Mouse (Mus musculus): ENCODE measurements around the gene Pofut2.

Pofut2 gene

GRCm38 (mm10) chr10:77266281-77266680 lies 7.3 kb downstream of the Pofut2 start:
- in situ Hi-C loops (cut with MboI, MseI), result no loop called here

GRCm38 (mm10) chr10:77267027-77267426 lies 8.0 kb downstream of the Pofut2 start:
- in situ Hi-C loops (cut with MboI, MseI), result no loop called here

- in situ Hi-C loops (cut with MboI, MseI), result no loop called here
These were observed 10.1 kb downstream of the Pofut2 start for GRCm38 (mm10) chr10:77269129-77269528.

GRCm38 (mm10) chr10:77272980-77273730 lies 14.1 kb downstream of the Pofut2 start:
- in situ Hi-C loops (cut with MboI, MseI), result no loop called here

- in situ Hi-C loops (cut with MboI, MseI), result no loop called here
These were observed 14.8 kb downstream of the Pofut2 start for GRCm38 (mm10) chr10:77273798-77274197.

GRCm38 (mm10) chr10:77282085-77282484 lies 23.1 kb downstream of the Pofut2 start:
- in situ Hi-C loops (cut with MboI, MseI), result loop anchor here (5.0 kb wide), 2 partner anchors 75 to 230 kb away; no protein-coding TSS in a partner anchor

GRCm38 (mm10) chr10:77282822-77283221 lies 23.8 kb downstream of the Pofut2 start:
- in situ Hi-C loops (cut with MboI, MseI), result loop anchor here (5.0 kb wide), 2 partner anchors 74 to 229 kb away; no protein-coding TSS in a partner anchor

GRCm38 (mm10) chr10:77284832-77285231 lies 25.8 kb downstream of the Pofut2 start:
- in situ Hi-C loops (cut with MboI, MseI), result loop anchor here (5.0 kb wide), 2 partner anchors 72 to 227 kb away; no protein-coding TSS in a partner anchor

- in situ Hi-C loops (cut with MboI, MseI), result no loop called here
These were observed 28.6 kb downstream of the Pofut2 start for GRCm38 (mm10) chr10:77287626-77288025.

GRCm38 (mm10) chr10:77288639-77289195 lies 29.7 kb downstream of the Pofut2 start:
- in situ Hi-C loops (cut with MboI, MseI), result no loop called here

GRCm38 (mm10) chr10:77289559-77289958 lies 30.5 kb downstream of the Pofut2 start:
- in situ Hi-C loops (cut with MboI, MseI), result no loop called here

GRCm38 (mm10) chr10:77290624-77291366 lies 31.8 kb downstream of the Pofut2 start:
- in situ Hi-C loops (cut with MboI, MseI), result loop anchor here (10.0 kb wide), 1 partner anchor 1566 kb away; no protein-coding TSS in a partner anchor

GRCm38 (mm10) chr10:77294691-77295090 lies 35.7 kb downstream of the Pofut2 start:
- in situ Hi-C loops (cut with MboI, MseI), result loop anchor here (10.0 kb wide), 1 partner anchor 1570 kb away; no protein-coding TSS in a partner anchor

- in situ Hi-C loops (cut with MboI, MseI), result loop anchor here (10.0 kb wide), 1 partner anchor 1574 kb away; no protein-coding TSS in a partner anchor
These were observed 39.6 kb downstream of the Pofut2 start for GRCm38 (mm10) chr10:77298621-77299020.

- in situ Hi-C loops (cut with MboI, MseI), result loop anchor here (10.0 kb wide), 1 partner anchor 1574 kb away; no protein-coding TSS in a partner anchor
These were observed 40.2 kb downstream of the Pofut2 start for GRCm38 (mm10) chr10:77299194-77299593.

GRCm38 (mm10) chr10:77300237-77300933 lies 41.4 kb downstream of the Pofut2 start:
- in situ Hi-C loops (cut with MboI, MseI), result no loop called here

GRCm38 (mm10) chr10:77300934-77301297 lies 41.9 kb downstream of the Pofut2 start:
- in situ Hi-C loops (cut with MboI, MseI), result no loop called here

GRCm38 (mm10) chr10:77304362-77304761 lies 45.3 kb downstream of the Pofut2 start:
- in situ Hi-C loops (cut with MboI, MseI), result no loop called here

GRCm38 (mm10) chr10:77304840-77305533 lies 46.0 kb downstream of the Pofut2 start:
- in situ Hi-C loops (cut with MboI, MseI), result no loop called here

GRCm38 (mm10) chr10:77305766-77306165 lies 46.7 kb downstream of the Pofut2 start:
- in situ Hi-C loops (cut with MboI, MseI), result no loop called here

GRCm38 (mm10) chr10:77308978-77309377 lies 50.0 kb downstream of the Pofut2 start:
- in situ Hi-C loops (cut with MboI, MseI), result no loop called here

All from T-helper 1 cell (primary cell).